Mouse (Mus musculus): ENCODE measurements around the gene Wdr81. TPM values are rescaled to one million over a fixed set of nuclear protein-coding genes. Genes with fewer than 3 reads are reported as not detected.

Wdr81 gene
- total RNA-seq, 4 experiments from 2014 or later, result 19.3 to 21.7 (median 20.2) TPM

GRCm38 (mm10) chr11:75399411-75399841, 55.1 kb downstream of the Wdr81 start:
- peak; percentile 75 for DNase-seq

- no peak for DNase-seq
Measured at GRCm38 (mm10) chr11:75397452-75397851, 57.1 kb downstream of the Wdr81 start.

- no peak for DNase-seq
Measured at GRCm38 (mm10) chr11:75395611-75396010, 58.9 kb downstream of the Wdr81 start.

Small RNA genes lying within 50 kb of the gene (microRNA-seq; reads per million reads assigned to microRNA genes)
- gene Mir22, result 11,502 to 49,157 reads per million in 2 experiments

Other genes with a start within 250 kb of the Wdr81 start
- 10 to 100 TPM; 50.9 to 72.8 (median 62.3) TPM for gene Rpa1, start 106.4 kb downstream of the Wdr81 start, total RNA-seq (2022)
- 10 to 100 TPM; 10.2 to 23.6 (median 14.8) TPM for gene Smyd4, start 106.3 kb downstream of the Wdr81 start, total RNA-seq (2022)
- 10 to 100 TPM in 3 of 4 experiments, 1 to 10 TPM in 1; 9.0 to 31.5 (median 14.5) TPM for gene Serpinf1, start 32.0 kb downstream of the Wdr81 start, total RNA-seq (2022)
- under 1 TPM in 3 of 4 experiments, not detected in 1; 0.31 to 0.41 (median 0.38) TPM for gene Serpinf2, start 15.1 kb downstream of the Wdr81 start, total RNA-seq (2022)
- gene Tlcd2, start 7.0 kb upstream of the Wdr81 start, total RNA-seq (2022), result 10 to 100 TPM; 10.1 to 16.7 (median 13.1) TPM
- 100 to 1,000 TPM; 155 to 170 (median 167) TPM for gene Prpf8, start 32.1 kb upstream of the Wdr81 start, total RNA-seq (2022)
- 1 to 10 TPM; 3.6 to 8.9 (median 8.0) TPM for gene Rilp, start 55.4 kb upstream of the Wdr81 start, total RNA-seq (2022)
- gene Scarf1, start 58.8 kb upstream of the Wdr81 start, total RNA-seq (2022), result 1 to 10 TPM; 6.0 to 9.4 (median 7.2) TPM
- 10 to 100 TPM; 22.5 to 29.8 (median 23.2) TPM for gene Slc43a2, start 77.0 kb upstream of the Wdr81 start, total RNA-seq (2022)
- 100 to 1,000 TPM; 172 to 186 (median 176) TPM for gene Pitpna, start 133.4 kb upstream of the Wdr81 start, total RNA-seq (2022)
- 10 to 100 TPM; 46.2 to 62.5 (median 53.6) TPM for gene Inpp5k, start 176.3 kb upstream of the Wdr81 start, total RNA-seq (2022)
- gene Myo1c, start 195.8 kb upstream of the Wdr81 start, total RNA-seq (2022), result 100 to 1,000 TPM; 151 to 208 (median 180) TPM
- 100 to 1,000 TPM; 115 to 125 (median 117) TPM for gene Crk, start 224.5 kb upstream of the Wdr81 start, total RNA-seq (2022)

Measured in adrenal gland, adult 8-10 months (tissue).